Mouse (Mus musculus) limb, embryonic 11.5 days (tissue): ENCODE results near the gene Pofut1. TPM values are rescaled to one million over a fixed set of nuclear protein-coding genes. Genes with fewer than 3 reads are reported as not detected.

Source experiments
- ATAC-seq: fragments of 200-750 bp; cut with Nextera tagmentation; 2 replicates; pipeline ENCODE4 v1.8.0; 2017; ENCODE audit warnings: low read depth; ENCODE audit not compliant: insufficient number of reproducible peaks, low FRiP score, low TSS enrichment
- DNase-seq: peaks from one replicate; pipeline ENCODE4 v3.0.0-alpha.2; 2015; ENCODE audit warnings: low spot score
- H3K27ac ChIP-seq: fragments of 300-500 bp; sonication (generic); replicated peaks from 2 replicates; pipeline ENCODE4 v1.5.1; 2014; ENCODE audit warnings: low read depth, mild to moderate bottlenecking, low read length
- H3K27me3 ChIP-seq: fragments of 300-500 bp; sonication (generic); 2 replicates; pipeline ENCODE4 v1.6.1; 2014; ENCODE audit warnings: mild to moderate bottlenecking, low read length, mixed read lengths; ENCODE audit not compliant: control insufficient read depth, insufficient read depth
- H3K36me3 ChIP-seq: fragments of 300-500 bp; sonication (generic); 2 replicates; pipeline ENCODE4 v1.6.1; 2014; ENCODE audit warnings: mild to moderate bottlenecking, low read length, moderate library complexity, mixed read lengths; ENCODE audit not compliant: control insufficient read depth, insufficient read depth
- H3K4me1 ChIP-seq: fragments of 300-500 bp; sonication (generic); 2 replicates; pipeline ENCODE4 v1.6.1; 2014; ENCODE audit warnings: low read length, mixed read lengths; ENCODE audit not compliant: control insufficient read depth, insufficient read depth
- H3K4me2 ChIP-seq: fragments of 300-500 bp; sonication (generic); 2 replicates; pipeline ENCODE4 v1.6.1; 2014; ENCODE audit warnings: low read depth, mild to moderate bottlenecking, moderate library complexity; ENCODE audit not compliant: severe bottlenecking
- H3K4me3 ChIP-seq: fragments of 300-500 bp; sonication (generic); 2 replicates; pipeline ENCODE4 v1.5.1; 2014; ENCODE audit warnings: low read depth, low read length
- H3K9ac ChIP-seq: fragments of 300-500 bp; sonication (generic); 2 replicates; pipeline ENCODE4 v1.6.1; 2014; ENCODE audit warnings: mild to moderate bottlenecking, low read length
- H3K9me3 ChIP-seq: fragments of 300-500 bp; sonication (generic); 2 replicates; pipeline ENCODE4 v1.6.1; 2016; ENCODE audit warnings: low read length; ENCODE audit not compliant: control insufficient read depth
- WGBS: fragments of 180-500 bp; shearing (Covaris S2); extraction: QIAGEN DNeasy Blood & Tissue Kit; methylation state at CpG from one replicate; pipeline ENCODE4 v1.1.7; 2014; 5-methylcytosine and 5-hydroxymethylcytosine counted together
- polyA plus RNA-seq: library from polyadenylated mRNA; unstranded; fragments of >200 nt; fragmentation: Nextera tagmentation; extraction: Ambion mirVana; gene quantifications from 2 replicates; pipeline ENCODE4 v1.2.1, GENCODE M21; 2014

Gene Pofut1
- polyA plus RNA-seq, result 7.3 and 7.9 TPM in 2 replicates

GRCm38 (mm10) chr2:153241250-153242014 lies at the start of gene Pofut1, which contains the start of gene Plagl2:
TSS of gene Pofut1 (plus strand) at chr2:153241533.
TSS of gene Plagl2 (minus strand) at chr2:153241426.
- peaks cover 4% of the 10 kb centered on the region for H3K36me3 ChIP-seq

GRCm38 (mm10) chr2:153194255-153194654 lies 47.1 kb upstream of the Pofut1 start:
- no peaks in the 10 kb centered on the region for H3K4me1 ChIP-seq
- no peak overlapping the region for H3K4me2 ChIP-seq
- ATAC-seq, result no peak
- no peaks in the 10 kb centered on the region for H3K9me3 ChIP-seq
- no peak overlapping the region for H3K4me3 ChIP-seq
- no peaks in the 10 kb centered on the region for H3K27me3 ChIP-seq
- no peak overlapping the region for H3K27ac ChIP-seq
- no peak for DNase-seq
- peaks cover 21% of the 10 kb centered on the region; the same call in 1 of the 2 replicates for H3K36me3 ChIP-seq
- H3K9ac ChIP-seq, result no peak overlapping the region
- 93% methylated on average over 3 of the region's 3 CpGs for WGBS

More at GRCm38 (mm10) chr2:153241250-153242014, at the start of gene Pofut1, which contains the start of gene Plagl2:
- Histone ChIP-seq H3K4me3 (peak within 1 kb of the TSS; percentile 92), H3K9ac (peak within 1 kb of the TSS; percentile 96), H3K9me3 (no peaks in the 10 kb centered on the region), H3K27ac (peak within 1 kb of the TSS; percentile 80), H3K4me2 (peak within 1 kb of the TSS; percentile 75), H3K27me3 (no peaks in the 10 kb centered on the region), H3K4me1 (peaks cover 11% of the 10 kb centered on the region)
- under 1% methylated on average over 58 of the region's 72 CpGs for WGBS
- ATAC-seq (peak; percentile 96), DNase-seq (peak; percentile 88)

DNA sequence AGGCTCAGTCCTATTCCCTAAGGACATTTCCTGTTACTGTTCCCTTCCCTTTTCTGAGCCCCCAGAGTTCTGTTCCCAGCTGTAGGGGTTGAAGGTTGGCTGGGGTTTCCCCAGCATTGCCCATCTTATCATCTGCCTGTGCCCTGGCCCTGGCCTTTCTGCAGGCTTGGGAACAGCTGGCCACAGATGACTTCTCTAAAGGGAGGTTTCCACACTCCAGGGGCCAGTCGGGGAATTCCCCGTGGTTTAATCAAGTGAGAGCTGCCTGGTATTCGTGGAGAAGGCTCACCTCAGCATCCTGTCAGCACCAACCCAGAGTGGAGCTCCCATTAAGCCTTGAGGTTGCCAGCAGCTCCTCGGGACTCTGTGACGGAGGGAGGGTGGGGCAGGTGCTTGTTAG lies 42.8 kb upstream of the Pofut1 start:
- ATAC-seq, result no peak
- 77% methylated on average over 5 of the region's 5 CpGs for WGBS
- H3K36me3 ChIP-seq, result peaks cover 20% of the 10 kb centered on the region

DNA sequence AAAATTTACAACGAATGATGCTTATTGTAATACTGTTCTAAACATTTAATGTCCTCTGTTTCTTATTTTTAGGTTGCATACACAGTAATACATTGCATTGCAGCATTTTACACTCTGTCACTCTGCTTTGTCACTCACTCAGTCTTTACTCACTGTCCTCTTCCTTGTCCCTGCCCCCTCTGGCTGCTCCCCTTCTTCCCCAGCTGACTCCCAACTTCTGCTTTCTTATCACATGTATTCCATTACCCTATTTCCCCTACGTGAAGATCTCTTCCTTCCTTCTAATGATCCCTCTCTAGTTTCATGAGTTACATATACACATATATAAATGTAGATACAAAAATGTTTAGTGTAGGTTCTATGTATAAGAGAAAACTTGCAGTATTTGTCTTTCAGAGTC lies 42.2 kb upstream of the Pofut1 start:
- no peaks in the 10 kb centered on the region for H3K9me3 ChIP-seq
- no peak for ATAC-seq
- H3K4me3 ChIP-seq, result no peak overlapping the region
- H3K4me1 ChIP-seq, result no peaks in the 10 kb centered on the region
- 90% methylated on average over 2 of the region's 2 CpGs for WGBS
- H3K27ac ChIP-seq, result no peak overlapping the region
- no peak overlapping the region for H3K9ac ChIP-seq
- no peak overlapping the region for H3K4me2 ChIP-seq
- peaks cover 20% of the 10 kb centered on the region for H3K36me3 ChIP-seq
- H3K27me3 ChIP-seq, result no peaks in the 10 kb centered on the region
- DNase-seq, result no peak

More for the DNA sequence above, 42.8 kb upstream of the Pofut1 start:
- no peak overlapping the region for H3K4me3 ChIP-seq
- no peaks in the 10 kb centered on the region for H3K27me3 ChIP-seq
- H3K4me1 ChIP-seq, result no peaks in the 10 kb centered on the region
- no peak overlapping the region for H3K4me2 ChIP-seq
- H3K9me3 ChIP-seq, result no peaks in the 10 kb centered on the region
- DNase-seq, result no peak
- H3K27ac ChIP-seq, result no peak overlapping the region
- no peak overlapping the region for H3K9ac ChIP-seq

- WGBS, result 82% methylated on average over 1 of the region's 1 CpGs
- Histone ChIP-seq H3K9ac (no peak overlapping the region), H3K4me3 (no peak overlapping the region), H3K27me3 (no peaks in the 10 kb centered on the region), H3K27ac (no peak overlapping the region), H3K9me3 (no peaks in the 10 kb centered on the region), H3K4me1 (no peaks in the 10 kb centered on the region), H3K36me3 (peaks cover 20% of the 10 kb centered on the region), H3K4me2 (no peak overlapping the region)
- DNase-seq, result no peak
- no peak for ATAC-seq
These were observed 38.6 kb upstream of the Pofut1 start for GRCm38 (mm10) chr2:153202766-153203165.

- Histone ChIP-seq H3K36me3 (peaks cover 18% of the 10 kb centered on the region), H3K27me3 (no peaks in the 10 kb centered on the region), H3K9ac (no peak overlapping the region), H3K4me3 (no peak overlapping the region), H3K9me3 (no peaks in the 10 kb centered on the region), H3K27ac (no peak overlapping the region), H3K4me1 (no peaks in the 10 kb centered on the region), H3K4me2 (no peak overlapping the region)
- DNase-seq (no peak), ATAC-seq (no peak)
- 92% methylated on average over 2 of the region's 2 CpGs for WGBS
These were observed 33.2 kb upstream of the Pofut1 start for GRCm38 (mm10) chr2:153208149-153208548.

- Histone ChIP-seq H3K4me1 (no peaks in the 10 kb centered on the region), H3K27me3 (no peaks in the 10 kb centered on the region), H3K4me2 (no peak overlapping the region), H3K4me3 (no peak overlapping the region), H3K9ac (no peak overlapping the region), H3K27ac (no peak overlapping the region), H3K36me3 (peaks cover 18% of the 10 kb centered on the region), H3K9me3 (no peaks in the 10 kb centered on the region)
- DNase-seq (no peak), ATAC-seq (no peak)
- WGBS, result 92% methylated on average over 5 of the region's 5 CpGs
These were observed 32.0 kb upstream of the Pofut1 start for GRCm38 (mm10) chr2:153209286-153209685.

GRCm38 (mm10) chr2:153211451-153211850 lies 29.9 kb upstream of the Pofut1 start:
- Histone ChIP-seq H3K9ac (no peak overlapping the region), H3K4me1 (no peaks in the 10 kb centered on the region), H3K9me3 (no peaks in the 10 kb centered on the region), H3K27me3 (no peaks in the 10 kb centered on the region), H3K36me3 (peaks cover 16% of the 10 kb centered on the region), H3K27ac (no peak overlapping the region), H3K4me2 (no peak overlapping the region), H3K4me3 (no peak overlapping the region)
- DNase-seq (no peak), ATAC-seq (no peak)
- WGBS, result 93% methylated on average over 5 of the region's 5 CpGs
